ENCODE assay signal across 8 mouse cellular contexts in genomic region chr13:97824071-97824716, GRCm38 (mm10).
DNase-seq lines count a peak whose midpoint lies in the region; ATAC-seq lines count a peak whose summit lies in the region.

No protein-coding gene starts in this region.

- H3K9ac ChIP-seq in midbrain, embryonic 11.5 days (ENCODE audit: low read length): peak overlapping the region; percentile 27

- 47% methylated on average over 20 of the region's 20 CpGs for WGBS in midbrain, embryonic 11.5 days

- intact Hi-C loops in gastrocnemius, postnatal 14 days (cut with DNase I; ENCODE audit: low total_unique reads): no loop called here

- peak overlapping the region; percentile 54 for H3K27ac ChIP-seq in midbrain, embryonic 11.5 days (ENCODE audit: low read depth, low read length)

- peaks cover 24% of the 10 kb centered on the region for H3K4me1 ChIP-seq in midbrain, embryonic 11.5 days (ENCODE audit: control insufficient read depth, insufficient read depth, low read length)

- H3K9me3 ChIP-seq in midbrain, embryonic 11.5 days (ENCODE audit: control insufficient read depth, low read length): no peaks in the 10 kb centered on the region

- H3K36me3 ChIP-seq in midbrain, embryonic 11.5 days (ENCODE audit: control insufficient read depth, insufficient read depth, low read length): no peaks in the 10 kb centered on the region

- DNase-seq in heart, adult 18-20 months: peak; percentile 21 to 41
- DNase-seq in heart, adult 8-10 months (ENCODE audit: low spot score): no peak
- peak; percentile 32 for DNase-seq in cerebellum, adult 9-10 months
- peak; percentile 22 for DNase-seq in gastrocnemius, postnatal 14 days
- peak; percentile 72 to 75 for DNase-seq in layer of hippocampus, adult 8-10 months (ENCODE audit: low spot score in 2 of 2)
- peak; percentile 89 for DNase-seq in midbrain, embryonic 11.5 days (ENCODE audit: low spot score, missing footprints)
- peak; percentile 52 for DNase-seq in telencephalon, adult 2 months (ENCODE audit: low read depth, low spot score)
- no peak for DNase-seq in adrenal gland, adult 8-10 months

- peak overlapping the region; percentile 31 for H3K4me2 ChIP-seq in midbrain, embryonic 11.5 days

- peak; percentile 83 for ATAC-seq in midbrain, embryonic 11.5 days (ENCODE audit: low FRiP score)

- no peaks in the 10 kb centered on the region for H3K27me3 ChIP-seq in midbrain, embryonic 11.5 days (ENCODE audit: control insufficient read depth, insufficient read depth, low read length)

- H3K4me3 ChIP-seq in midbrain, embryonic 11.5 days (ENCODE audit: low read depth, low read length): no peak overlapping the region

Comparison
In these comparisons a context has a peak if more than half of its experiments do, and no peak if none do; other contexts are left out.
1. DNase-seq: peak in heart, adult 18-20 months (2 of 2), cerebellum, adult 9-10 months (single experiment), gastrocnemius, postnatal 14 days (single experiment), layer of hippocampus, adult 8-10 months (2 of 2), midbrain, embryonic 11.5 days (single experiment) and telencephalon, adult 2 months (single experiment); none in heart, adult 8-10 months (single experiment) and adrenal gland, adult 8-10 months (single experiment).